Mouse (Mus musculus) bone marrow, adult 2 months (tissue): ENCODE measurements around the gene Dctpp1. TPM values are rescaled to one million over a fixed set of nuclear protein-coding genes. Genes with fewer than 3 reads are reported as not detected.

Source experiments
- H3K27ac ChIP-seq: fragments of 200-500 bp; 2 replicates; pipeline ENCODE4 v1.5.1; 2012; ENCODE audit warnings: low read depth, mild to moderate bottlenecking, control low read depth, inconsistent platforms, low read length; ENCODE audit not compliant: control insufficient read depth, poor library complexity, insufficient read depth
- H3K4me1 ChIP-seq: fragments of 200-500 bp; 2 replicates; pipeline ENCODE4 v1.6.1; 2011; ENCODE audit warnings: low read length; ENCODE audit not compliant: control insufficient read depth, insufficient read depth
- H3K4me3 ChIP-seq: fragments of 200-500 bp; replicated peaks from 2 replicates; pipeline ENCODE3; 2011; ENCODE audit warnings: mild to moderate bottlenecking, low read depth, low read length, control low read depth; ENCODE audit not compliant: control insufficient read depth
- CTCF ChIP-seq: fragments of 200-500 bp; IDR thresholded peaks from 2 replicates; pipeline ENCODE4 v1.5.1; 2011; ENCODE audit warnings: low read length, control low read depth; ENCODE audit not compliant: control insufficient read depth, insufficient read depth
- POLR2A ChIP-seq: fragments of 200-500 bp; IDR thresholded peaks from 2 replicates; pipeline ENCODE4 v1.6.1; 2011; ENCODE audit warnings: low read depth, mild to moderate bottlenecking, control low read depth, low read length, borderline replicate concordance; ENCODE audit not compliant: control insufficient read depth
- WGBS: fragments of 180-500 bp; shearing (Covaris S2); methylation state at CpG from one replicate; pipeline ENCODE4 v1.1.7; 2018; 5-methylcytosine and 5-hydroxymethylcytosine counted together
- polyA plus RNA-seq: library from polyadenylated mRNA; stranded (reverse); fragments of >200 nt; gene quantifications from 2 replicates; pipeline ENCODE4 v1.2.4, GENCODE M21; 2011; ENCODE audit warnings: low replicate concordance; ENCODE audit not compliant: missing spikeins, insufficient read depth, insufficient read length

The Dctpp1 gene
- polyA plus RNA-seq, 1 experiment, result 50.6 TPM

DNA sequence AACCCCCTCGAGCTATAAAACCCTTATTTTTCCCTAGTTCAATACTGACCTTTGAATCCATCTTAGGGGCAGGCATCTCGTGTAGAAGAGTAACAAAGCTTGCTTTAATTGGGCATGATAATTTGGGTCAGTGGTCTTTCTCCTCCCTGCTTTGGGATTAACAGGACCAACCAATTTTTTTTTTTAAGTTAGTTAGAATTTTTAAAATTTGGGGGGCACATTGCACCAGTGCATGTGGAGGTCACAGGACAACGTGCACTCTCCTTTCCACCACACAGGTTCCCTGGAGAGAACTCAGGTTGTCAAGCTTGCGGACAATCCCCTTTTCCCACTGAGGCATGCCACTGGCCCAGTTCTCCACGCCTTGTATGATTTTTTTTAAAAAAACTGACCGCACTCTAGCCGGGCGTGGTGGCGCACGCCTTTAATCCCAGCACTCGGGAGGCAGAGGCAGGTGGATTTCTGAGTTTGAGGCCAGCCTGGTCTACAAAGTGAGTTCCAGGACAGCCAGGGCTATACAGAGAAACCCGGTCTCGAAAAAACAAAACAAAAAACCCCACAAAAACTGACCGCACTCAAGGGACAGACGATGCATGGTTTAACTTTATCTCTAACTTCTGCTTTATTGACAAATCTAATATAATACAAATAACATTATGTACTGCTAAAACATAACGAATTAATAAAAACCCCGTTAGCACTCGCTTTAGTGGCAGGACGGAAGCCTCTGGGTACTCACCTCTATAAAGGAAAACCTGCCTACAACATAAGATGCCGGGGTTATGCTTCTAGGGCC lies 28.5 kb downstream of the Dctpp1 start:
- 2% methylated on average over 20 of the region's 20 CpGs for WGBS
- Histone ChIP-seq H3K27ac (peak overlapping the region; percentile 89), H3K4me3 (peak overlapping the region; percentile 68), H3K4me1 (no peaks in the 10 kb centered on the region)
- TF ChIP-seq POLR2A, result no peak
- TF ChIP-seq CTCF, result no peak

DNA sequence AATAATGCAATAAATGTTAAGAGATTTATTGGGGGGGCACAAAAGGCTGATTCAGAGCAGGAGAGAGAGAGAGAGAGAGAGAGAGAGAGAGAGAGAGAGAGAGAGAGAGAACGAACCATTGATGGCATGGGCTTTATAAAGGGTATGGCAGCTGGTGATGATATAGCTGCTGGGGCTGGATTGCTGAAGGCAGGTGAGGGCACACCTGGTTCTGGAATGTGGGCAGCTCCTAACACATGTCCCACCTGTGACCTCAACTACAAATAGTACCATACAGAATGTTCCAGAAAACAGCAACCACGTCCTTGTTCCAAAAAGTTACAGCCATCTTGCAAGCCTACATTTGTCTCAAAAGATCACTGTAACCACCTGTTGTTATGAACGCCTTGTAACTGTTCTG lies 29.1 kb downstream of the Dctpp1 start:
- Histone ChIP-seq H3K4me1 (no peaks in the 10 kb centered on the region), H3K4me3 (no peak overlapping the region), H3K27ac (no peak overlapping the region)
- WGBS, result 32% methylated on average over 3 of the region's 3 CpGs
- TF ChIP-seq POLR2A, result no peak
- TF ChIP-seq CTCF, result no peak

DNA sequence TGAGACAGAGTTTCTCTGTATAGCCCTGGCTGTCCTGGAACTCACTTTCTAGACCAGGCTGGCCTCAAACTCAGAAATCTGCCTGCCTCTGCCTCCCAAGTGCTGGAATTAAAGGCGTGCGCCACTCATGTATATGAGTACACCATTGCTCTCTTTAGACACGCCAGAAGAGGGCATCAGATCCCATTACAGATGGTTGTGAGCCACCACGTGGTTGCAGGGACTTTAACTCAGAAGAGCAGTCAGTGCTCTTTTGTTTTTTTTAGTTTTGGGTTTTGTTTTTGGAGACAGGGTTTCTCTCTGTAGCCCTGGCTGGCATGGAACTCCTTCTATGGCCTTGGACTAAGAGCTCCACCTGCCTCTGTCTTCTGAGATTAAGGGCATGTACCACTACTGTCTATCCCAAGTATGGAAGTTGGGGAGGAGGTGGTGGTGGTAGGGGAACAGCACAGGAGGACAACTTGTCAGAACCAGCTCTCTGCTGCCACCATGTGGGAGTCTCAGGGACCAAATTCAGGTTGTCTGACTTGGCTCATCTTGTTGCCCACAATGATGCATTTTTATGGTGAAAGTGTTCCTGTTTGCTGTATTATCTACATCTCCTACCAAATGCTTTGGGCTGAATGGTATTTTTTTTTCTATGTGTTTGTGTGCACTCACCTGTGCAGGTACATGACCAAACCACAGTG lies 31.8 kb downstream of the Dctpp1 start:
- Histone ChIP-seq H3K4me3 (no peak overlapping the region), H3K27ac (no peak overlapping the region), H3K4me1 (no peaks in the 10 kb centered on the region; the same call in 1 of the 2 replicates)
- WGBS, result 42% methylated on average over 4 of the region's 4 CpGs
- TF ChIP-seq POLR2A (no peak), CTCF (peak; percentile 93)

DNA sequence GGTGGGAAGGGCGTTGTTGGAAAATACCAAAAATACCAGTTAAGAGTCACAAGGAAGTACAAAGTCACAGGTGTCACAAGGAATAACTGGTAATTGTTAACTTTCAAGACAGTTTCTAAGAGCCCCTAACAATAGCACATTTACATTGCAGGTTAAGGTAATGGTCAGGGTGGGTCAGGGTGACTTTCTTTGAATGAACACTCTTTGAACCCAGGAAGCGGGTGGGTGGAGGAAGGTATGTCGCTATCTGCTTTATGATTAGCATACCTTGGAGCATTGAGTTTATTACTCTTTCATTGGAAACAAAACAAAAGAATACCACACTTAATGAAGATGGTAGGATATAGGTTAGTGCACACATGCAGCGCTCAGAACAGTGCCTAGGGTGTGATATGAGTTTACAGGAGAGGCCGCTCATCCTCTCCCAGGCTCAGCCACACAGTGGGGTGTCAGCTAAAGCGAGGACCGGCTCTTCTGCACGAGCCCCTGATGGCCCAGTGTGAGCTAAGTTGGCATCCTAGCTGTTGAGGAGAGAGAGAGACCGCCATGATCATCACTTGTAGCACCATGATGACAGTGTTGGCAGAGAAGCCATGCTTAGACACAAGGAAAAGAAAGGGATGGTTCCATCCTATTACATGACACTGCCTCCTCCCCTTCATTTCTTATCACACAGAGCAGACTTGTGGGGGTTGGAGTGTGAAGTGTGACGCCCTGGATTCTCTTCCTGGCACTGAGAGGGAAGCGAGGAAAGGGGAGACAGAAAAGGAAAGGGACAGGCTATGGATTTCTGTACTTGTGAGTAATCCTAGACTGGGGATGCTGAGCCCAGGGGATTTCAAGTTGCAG lies 35.1 kb downstream of the Dctpp1 start:
- Histone ChIP-seq H3K4me3 (no peak overlapping the region), H3K4me1 (no peaks in the 10 kb centered on the region; the same call in 1 of the 2 replicates), H3K27ac (peak overlapping the region; percentile 62)
- WGBS, result 76% methylated on average over 11 of the region's 11 CpGs
- TF ChIP-seq CTCF, result no peak
- no peak for TF ChIP-seq POLR2A

DNA sequence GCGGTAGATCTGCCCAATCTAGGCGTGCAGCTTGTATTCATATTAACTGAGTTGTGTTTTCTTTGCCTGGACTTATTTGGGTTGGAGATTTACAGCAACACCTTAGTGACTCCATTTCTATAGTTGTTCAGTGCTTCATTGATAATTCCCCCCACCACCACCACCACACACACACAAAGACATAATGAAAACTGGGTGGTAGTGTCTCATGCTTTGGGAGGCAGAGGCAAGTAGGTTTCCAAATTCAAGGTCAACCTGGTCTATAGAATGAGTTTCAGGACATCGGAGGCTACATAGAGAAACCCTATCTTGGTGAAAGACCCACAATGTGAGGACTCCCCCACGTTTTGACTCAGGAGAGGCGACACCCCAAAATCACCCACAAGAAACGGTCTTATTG lies 35.9 kb downstream of the Dctpp1 start:
- no peak overlapping the region for H3K4me3 ChIP-seq
- 90% methylated on average over 6 of the region's 6 CpGs for WGBS
- no peaks in the 10 kb centered on the region; the same call in 1 of the 2 replicates for H3K4me1 ChIP-seq
- TF ChIP-seq CTCF, result no peak
- TF ChIP-seq POLR2A, result no peak
- H3K27ac ChIP-seq, result no peak overlapping the region

DNA sequence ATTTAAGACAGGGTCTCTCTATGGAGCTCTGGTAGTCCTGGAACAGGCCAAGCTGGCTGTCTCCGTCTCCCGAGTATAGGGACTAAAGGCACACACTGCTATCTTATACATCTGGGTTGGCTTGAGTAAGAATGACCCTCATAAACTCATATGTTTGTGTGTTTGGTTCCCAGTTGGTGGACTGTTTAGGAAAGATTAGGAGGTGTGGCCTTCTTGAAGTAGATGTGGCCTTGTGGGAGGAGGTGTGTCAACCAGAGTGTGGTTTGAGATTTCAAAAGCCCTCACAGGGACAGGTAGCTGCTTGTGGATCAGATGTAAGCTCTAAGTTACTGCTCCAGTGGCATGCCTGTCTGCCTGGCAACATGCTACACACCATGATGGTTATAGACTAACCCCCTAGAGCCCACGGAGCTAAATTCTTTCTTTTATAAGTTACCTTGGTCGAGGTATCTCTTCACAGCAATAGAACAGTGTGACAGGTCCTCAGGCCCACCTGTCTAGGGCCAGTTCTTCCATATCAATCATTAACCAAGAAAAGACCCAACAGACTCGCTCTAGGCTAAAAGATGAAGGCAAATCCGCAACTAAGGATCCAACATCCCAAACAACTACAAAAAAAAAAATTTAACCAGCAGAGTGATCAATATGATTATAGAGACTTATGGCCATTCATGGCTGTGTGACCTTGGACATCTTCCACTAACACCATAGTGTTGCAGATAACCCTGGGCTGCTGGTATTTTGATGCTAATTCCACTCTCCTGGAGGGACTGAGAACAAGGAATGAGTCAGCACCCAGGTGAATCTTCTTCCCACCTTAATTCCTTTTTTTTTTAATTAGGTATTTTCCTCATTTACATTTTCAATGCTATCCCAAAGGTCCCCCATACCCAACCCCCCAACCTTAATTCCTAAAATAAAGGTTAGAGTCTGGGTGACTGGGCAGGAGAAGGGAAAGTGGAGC lies 36.7 kb downstream of the Dctpp1 start:
- H3K27ac ChIP-seq, result no peak overlapping the region
- no peak for TF ChIP-seq CTCF
- no peak overlapping the region for H3K4me3 ChIP-seq
- peaks cover 3% of the 10 kb centered on the region for H3K4me1 ChIP-seq
- 86% methylated on average over 6 of the region's 6 CpGs for WGBS

DNA sequence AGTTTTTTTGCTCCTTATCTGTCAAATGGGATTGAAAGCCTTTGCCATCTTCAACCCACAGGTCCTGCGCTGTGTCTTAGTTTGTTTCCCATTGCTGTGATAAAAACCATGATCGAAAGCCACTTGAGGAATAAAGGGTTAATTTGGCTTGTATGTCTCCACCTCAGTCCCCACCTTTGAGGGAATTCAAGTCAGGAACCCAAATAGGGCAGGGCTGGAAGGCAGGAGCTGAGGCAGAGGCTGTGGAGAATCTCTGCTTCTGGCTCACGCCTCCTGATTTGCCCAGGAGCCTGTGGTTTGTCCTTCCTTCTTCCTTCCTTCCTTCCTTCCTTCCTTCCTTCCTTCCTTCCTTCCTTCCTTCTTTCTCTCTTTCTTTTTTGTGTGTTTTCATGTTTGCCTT lies 37.4 kb downstream of the Dctpp1 start:
- H3K4me1 ChIP-seq, result peaks cover 5% of the 10 kb centered on the region
- no peak overlapping the region for H3K27ac ChIP-seq
- no peak for TF ChIP-seq CTCF
- no peak for TF ChIP-seq POLR2A
- no peak overlapping the region for H3K4me3 ChIP-seq
- 86% methylated on average over 3 of the region's 3 CpGs for WGBS

DNA sequence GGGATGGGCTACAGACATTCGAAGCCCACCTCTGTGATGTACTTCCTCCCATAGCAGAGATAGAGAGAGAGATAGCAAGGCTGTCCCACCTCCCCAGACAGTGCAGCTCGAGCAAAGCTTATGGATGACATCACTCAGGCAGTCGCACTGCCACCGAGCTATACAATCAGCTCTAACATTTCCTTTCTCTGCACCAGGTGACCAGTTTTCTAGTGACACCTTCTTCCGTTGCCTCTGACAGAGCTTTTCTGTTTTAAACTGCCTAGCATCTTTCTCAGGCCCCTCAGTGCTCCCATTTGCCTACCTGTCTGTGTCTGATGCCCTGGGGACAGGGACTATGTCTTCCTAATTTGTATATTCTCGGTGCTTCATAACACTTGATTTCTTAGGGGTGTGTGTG lies 40.1 kb downstream of the Dctpp1 start:
- no peak overlapping the region for H3K4me3 ChIP-seq
- H3K27ac ChIP-seq, result no peak overlapping the region
- WGBS, result 71% methylated on average over 6 of the region's 6 CpGs
- H3K4me1 ChIP-seq, result peaks cover 13% of the 10 kb centered on the region
- TF ChIP-seq CTCF (no peak), POLR2A (no peak)
